Mouse (Mus musculus) G1E (cell line): Measurements from ENCODE around the gene Skap2. TPM values are rescaled to one million over a fixed set of nuclear protein-coding genes. Genes with fewer than 3 reads are reported as not detected.

ENCODE experiments used
- ATAC-seq: 2 replicates; pipeline ENCODE4 v1.8.0; 2016; ENCODE audit warnings: mild to moderate bottlenecking; ENCODE audit not compliant: insufficient number of reproducible peaks, poor library complexity, low FRiP score, severe bottlenecking; ENCODE audit errors: extremely low read depth
- DNase-seq: peaks from one replicate; pipeline ENCODE4 v3.0.0; 2012; ENCODE audit warnings: low spot score
- H3K27me3 ChIP-seq: 2 replicates; pipeline ENCODE4 v1.6.1; 2012; ENCODE audit warnings: mild to moderate bottlenecking, low read length, inconsistent platforms; ENCODE audit not compliant: insufficient read depth
- H3K36me3 ChIP-seq: replicated peaks from 2 replicates; pipeline ENCODE3; 2012; ENCODE audit warnings: mild to moderate bottlenecking, inconsistent platforms
- H3K4me1 ChIP-seq: 2 replicates; pipeline ENCODE4 v1.6.1; 2012; ENCODE audit warnings: low read depth, low read length, inconsistent platforms, mixed read lengths; ENCODE audit not compliant: insufficient read depth
- H3K4me3 ChIP-seq: 2 replicates; pipeline ENCODE4 v1.5.1; 2012; ENCODE audit warnings: low read depth, mild to moderate bottlenecking, inconsistent platforms, low read length, moderate library complexity, mixed read lengths
- H3K9me3 ChIP-seq: replicated peaks from 2 replicates; pipeline ENCODE4 v1.6.1; 2012; ENCODE audit warnings: inconsistent platforms
- CTCF ChIP-seq: IDR thresholded peaks from 2 replicates; pipeline ENCODE4 v1.5.1; 2012; ENCODE audit warnings: low read depth, low read length, inconsistent platforms, mixed read lengths
- GATA1 ChIP-seq: IDR thresholded peaks from 2 replicates; pipeline ENCODE4 v1.6.1; 2012; ENCODE audit warnings: borderline replicate concordance, low read length, inconsistent platforms, mixed read lengths
- GATA2 ChIP-seq: IDR thresholded peaks from 2 replicates; pipeline ENCODE4 v1.6.1; 2012; ENCODE audit warnings: low read depth, low read length, inconsistent platforms, borderline replicate concordance
- POLR2AphosphoS5 ChIP-seq: IDR thresholded peaks from 2 replicates; pipeline ENCODE4 v1.6.1; 2012; ENCODE audit warnings: low read depth, low read length, inconsistent platforms; ENCODE audit not compliant: insufficient replicate concordance
- TAL1 ChIP-seq: conservative IDR thresholded peaks from 2 replicates; pipeline ENCODE4 v1.6.1; 2012; ENCODE audit warnings: low read depth, low read length, inconsistent platforms, mixed read lengths
- polyA plus RNA-seq: library from polyadenylated mRNA; stranded (reverse); fragments of >175 nt; gene quantifications from 2 replicates; pipeline ENCODE4 v1.2.3, GENCODE M21; 2012
- total RNA-seq, 2 experiments: library from RNA; stranded (forward) in 1 of 2; stranded (reverse) in 1 of 2; fragments of 200-1000 nt in 1 of 2; fragments of >200 nt in 1 of 2; fragmentation: Nextera tagmentation in 1 of 2; gene quantifications; 2 replicates each; pipeline ENCODE4 v1.2.3; 2014 to 2017

Skap2 gene
- total and polyA plus RNA-seq, 3 experiments = 5.2 to 163 (median 26.6) TPM

DNA sequence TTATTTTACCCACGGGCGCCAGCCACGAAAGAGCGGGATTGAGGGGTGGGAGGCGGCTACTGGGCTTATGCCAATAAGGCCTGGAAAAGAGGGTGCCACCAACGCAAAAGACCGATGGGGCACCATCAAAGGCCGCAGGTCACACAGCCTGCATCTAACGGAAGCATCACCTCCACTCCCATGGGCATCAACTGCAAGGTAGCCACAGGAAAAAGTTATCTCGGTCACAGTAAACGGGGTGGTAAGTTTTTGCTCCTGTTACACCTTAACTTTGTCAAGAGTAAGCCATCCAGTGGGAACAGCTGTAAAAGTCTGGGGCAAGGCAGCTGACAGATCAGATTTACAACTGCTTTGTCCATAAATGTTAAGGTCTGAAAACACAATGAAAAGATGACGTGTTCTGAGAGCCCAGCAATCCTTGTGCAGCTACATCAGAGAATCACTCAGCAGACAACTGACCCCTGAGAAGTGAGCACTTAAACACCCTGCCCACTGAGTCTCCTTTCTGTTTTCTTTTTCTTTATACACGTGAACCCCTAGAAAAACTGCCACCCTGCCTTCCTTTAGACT, 5.6 kb downstream of the Skap2 start:
- ATAC-seq = no peak
- H3K9me3 ChIP-seq = no peaks in the 10 kb centered on the region
- H3K4me3 ChIP-seq = no peak overlapping the region
- TF ChIP-seq GATA2 (no peak), TAL1 (no peak), CTCF (no peak), GATA1 (no peak), POLR2AphosphoS5 (no peak)
- H3K4me1 ChIP-seq = peaks cover 13% of the 10 kb centered on the region
- H3K36me3 ChIP-seq = peaks cover 18% of the 10 kb centered on the region
- H3K27me3 ChIP-seq = no peaks in the 10 kb centered on the region
- no peak for DNase-seq

DNA sequence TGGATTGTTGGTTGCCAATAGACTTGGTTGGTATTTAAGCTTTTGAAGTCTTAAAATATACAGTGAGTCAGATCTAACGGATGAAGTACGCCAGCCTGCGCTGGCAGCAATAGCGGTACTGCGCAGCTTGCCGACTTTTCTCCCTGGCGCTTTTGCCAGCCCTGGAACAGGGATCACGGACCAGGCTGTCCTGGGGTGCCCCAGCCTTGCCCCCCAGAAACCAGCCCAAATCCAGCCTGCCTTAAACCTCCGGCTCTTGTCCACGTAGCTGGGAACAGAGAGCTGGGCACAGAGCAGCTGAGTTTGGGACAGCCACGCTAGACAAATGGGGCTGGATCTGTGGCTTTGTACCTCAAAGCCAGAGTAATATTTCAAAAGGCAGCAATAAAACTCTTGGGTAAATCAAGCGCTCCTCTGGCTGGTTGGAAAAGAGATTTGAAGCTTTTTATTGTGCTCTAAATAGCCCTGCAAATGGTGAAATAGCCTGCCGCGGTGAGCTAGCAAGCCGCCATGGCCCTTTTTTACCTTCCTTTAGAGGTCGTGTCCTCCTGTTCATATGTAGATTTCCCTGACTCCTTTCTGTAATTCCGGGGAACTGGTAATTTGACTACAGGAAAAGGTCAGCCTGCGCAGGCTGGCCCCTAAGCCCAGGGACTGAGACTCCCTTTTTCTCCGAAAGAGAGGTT, 6.2 kb downstream of the Skap2 start:
- ATAC-seq (no peak), DNase-seq (no peak)
- peaks cover 6% of the 10 kb centered on the region for H3K4me1 ChIP-seq
- peaks cover 18% of the 10 kb centered on the region for H3K36me3 ChIP-seq
- H3K9me3 ChIP-seq = no peaks in the 10 kb centered on the region
- no peak for TF ChIP-seq TAL1
- no peak for TF ChIP-seq GATA1
- no peak for TF ChIP-seq CTCF
- no peak for TF ChIP-seq POLR2AphosphoS5
- TF ChIP-seq GATA2 = no peak
- no peak overlapping the region for H3K4me3 ChIP-seq
- no peaks in the 10 kb centered on the region for H3K27me3 ChIP-seq

DNA sequence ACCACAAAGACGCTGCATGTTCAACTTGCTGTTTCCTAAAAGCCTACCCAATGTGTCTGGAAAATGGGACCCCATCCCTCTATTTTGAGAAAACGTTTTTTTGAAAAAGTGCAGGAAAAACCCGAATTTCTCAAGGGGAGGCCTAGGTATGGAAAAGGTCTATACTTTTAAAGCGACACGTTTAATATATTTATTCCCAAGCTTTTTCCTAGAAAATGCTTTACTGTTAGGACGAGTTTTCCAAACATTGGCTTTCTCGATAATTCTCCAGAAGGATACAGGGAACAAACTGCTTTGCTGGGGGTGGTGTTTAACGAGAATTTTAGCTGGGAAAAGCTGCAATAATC, 6.8 kb downstream of the Skap2 start:
- peaks cover 18% of the 10 kb centered on the region for H3K36me3 ChIP-seq
- no peaks in the 10 kb centered on the region for H3K27me3 ChIP-seq
- H3K9me3 ChIP-seq = no peaks in the 10 kb centered on the region
- no peak for TF ChIP-seq GATA1
- TF ChIP-seq POLR2AphosphoS5 = no peak
- no peak for TF ChIP-seq TAL1
- TF ChIP-seq GATA2 = no peak
- no peak for TF ChIP-seq CTCF
- ATAC-seq (no peak), DNase-seq (no peak)
- peaks cover 5% of the 10 kb centered on the region; the same call in 1 of the 2 replicates for H3K4me1 ChIP-seq
- no peak overlapping the region for H3K4me3 ChIP-seq

DNA sequence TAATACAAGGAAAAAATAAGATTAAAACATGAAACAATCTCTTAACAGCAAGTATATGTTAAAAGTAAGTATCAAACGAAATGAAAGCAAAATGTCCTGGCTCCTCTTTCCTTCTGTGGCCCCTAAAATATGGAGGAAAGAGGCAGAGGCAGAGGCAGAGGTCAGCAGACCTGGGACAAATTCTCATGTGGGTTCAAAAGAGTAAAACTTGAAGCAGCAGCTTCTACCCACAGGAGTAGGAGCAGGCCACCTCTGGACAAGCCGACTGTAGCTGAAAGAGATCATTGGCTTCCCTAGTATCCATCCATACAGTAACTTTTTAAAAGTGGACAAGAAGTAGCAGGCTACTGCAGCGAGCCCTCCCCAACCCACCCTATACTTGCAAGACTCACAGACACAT, 7.4 kb downstream of the Skap2 start:
- H3K4me1 ChIP-seq = peaks cover 5% of the 10 kb centered on the region; the same call in 1 of the 2 replicates
- no peak for ATAC-seq

DNA sequence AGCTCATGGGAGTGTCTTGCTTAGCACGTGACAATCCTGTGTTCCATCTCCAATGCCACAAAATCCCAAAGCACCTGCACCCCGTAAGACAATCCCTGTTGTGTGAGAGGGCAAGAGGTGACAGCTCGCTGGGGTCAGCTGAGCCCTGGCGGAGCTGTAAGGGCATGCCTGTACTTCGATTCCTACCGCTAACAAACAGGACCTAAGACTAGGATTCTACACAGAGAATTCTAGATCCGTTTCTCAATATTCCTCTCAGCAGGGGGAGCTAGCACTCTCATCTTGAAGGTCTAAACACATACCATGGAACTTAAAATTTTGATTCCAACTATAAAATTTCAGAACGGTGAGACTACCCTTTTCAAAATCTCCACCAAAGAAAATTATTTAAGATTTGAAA, 9.7 kb downstream of the Skap2 start:
- H3K36me3 ChIP-seq = peaks cover 18% of the 10 kb centered on the region
- TF ChIP-seq TAL1 (no peak), POLR2AphosphoS5 (no peak), CTCF (no peak), GATA2 (no peak), GATA1 (no peak)
- no peak for ATAC-seq

More for the DNA sequence above, 7.4 kb downstream of the Skap2 start:
- Histone ChIP-seq H3K27me3 (no peaks in the 10 kb centered on the region), H3K9me3 (no peaks in the 10 kb centered on the region), H3K36me3 (peaks cover 18% of the 10 kb centered on the region), H3K4me3 (no peak overlapping the region)
- DNase-seq = no peak
- TF ChIP-seq GATA2 = no peak
- TF ChIP-seq CTCF = no peak
- no peak for TF ChIP-seq GATA1
- TF ChIP-seq TAL1 = no peak
- no peak for TF ChIP-seq POLR2AphosphoS5

DNA sequence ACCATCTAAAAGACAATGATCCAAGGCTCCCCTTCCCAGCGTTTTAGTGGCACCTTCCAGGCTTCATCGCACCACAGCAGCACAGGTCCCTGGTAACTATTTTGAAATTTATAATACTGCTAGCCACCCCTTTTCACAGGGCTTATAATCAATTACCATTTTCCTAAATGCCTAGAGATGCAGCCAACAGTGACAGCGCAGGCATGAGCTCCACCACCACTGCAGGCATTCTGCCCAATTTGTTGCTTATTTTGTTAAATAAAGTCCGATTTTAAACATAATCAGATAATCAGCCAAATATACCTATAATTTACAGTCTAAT, 13.2 kb downstream of the Skap2 start:
- Histone ChIP-seq H3K4me3 (no peak overlapping the region), H3K36me3 (peaks cover 12% of the 10 kb centered on the region), H3K27me3 (no peaks in the 10 kb centered on the region), H3K9me3 (no peaks in the 10 kb centered on the region), H3K4me1 (no peaks in the 10 kb centered on the region)
- DNase-seq (no peak), ATAC-seq (no peak)
- no peak for TF ChIP-seq GATA2
- TF ChIP-seq CTCF = no peak
- TF ChIP-seq POLR2AphosphoS5 = no peak
- no peak for TF ChIP-seq TAL1
- TF ChIP-seq GATA1 = no peak

More for the DNA sequence above, 9.7 kb downstream of the Skap2 start:
- Histone ChIP-seq H3K27me3 (no peaks in the 10 kb centered on the region), H3K9me3 (no peaks in the 10 kb centered on the region), H3K4me1 (peaks cover 3% of the 10 kb centered on the region; the same call in 1 of the 2 replicates), H3K4me3 (no peak overlapping the region)
- DNase-seq = no peak
